Mouse (Mus musculus): Measurements from ENCODE around the gene Gm20498.

Gm20498 gene

GRCm38 (mm10) chr12:81332875-81333421 lies 199.8 kb downstream of the Gm20498 start, which contains the start of gene Slc8a3:
Slc8a3 (minus strand) TSS chr12:81333180.
- DNase-seq (ENCODE audit: low spot score) = peak; percentile 16

- peak; percentile 16 for DNase-seq (ENCODE audit: low spot score)
Observed at GRCm38 (mm10) chr12:81331937-81332874, 200.5 kb downstream of the Gm20498 start.

- DNase-seq (ENCODE audit: low spot score) = no peak
Observed at GRCm38 (mm10) chr12:81331046-81331638, 201.6 kb downstream of the Gm20498 start.

GRCm38 (mm10) chr12:81324991-81325390 lies 207.7 kb downstream of the Gm20498 start:
- no peak for DNase-seq (ENCODE audit: low spot score)

DNA sequence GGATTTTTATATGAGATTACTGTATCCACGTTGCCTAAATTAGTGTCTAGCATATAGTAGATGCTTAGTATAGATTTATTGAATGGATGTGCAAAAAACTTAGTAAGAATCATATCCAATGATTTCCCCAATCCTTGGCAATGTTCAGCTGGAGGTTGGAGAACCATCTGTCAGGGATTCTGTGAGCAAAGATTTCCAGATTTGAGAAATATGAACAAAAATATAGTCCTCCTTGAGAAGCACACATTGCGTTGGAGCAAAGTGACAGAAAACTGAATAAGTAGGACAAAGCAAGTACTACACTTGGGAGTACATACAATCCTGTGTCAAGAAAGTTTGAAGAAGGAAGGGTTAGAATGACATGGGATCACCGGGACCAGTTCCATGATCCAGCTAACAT lies 208.6 kb downstream of the Gm20498 start:
- DNase-seq (ENCODE audit: low spot score) = peak; percentile 32

- no peak for DNase-seq (ENCODE audit: low spot score)
Observed at GRCm38 (mm10) chr12:81321021-81321420, 211.7 kb downstream of the Gm20498 start.

GRCm38 (mm10) chr12:81317811-81318210 lies 214.9 kb downstream of the Gm20498 start:
- DNase-seq (ENCODE audit: low spot score) = no peak

DNA sequence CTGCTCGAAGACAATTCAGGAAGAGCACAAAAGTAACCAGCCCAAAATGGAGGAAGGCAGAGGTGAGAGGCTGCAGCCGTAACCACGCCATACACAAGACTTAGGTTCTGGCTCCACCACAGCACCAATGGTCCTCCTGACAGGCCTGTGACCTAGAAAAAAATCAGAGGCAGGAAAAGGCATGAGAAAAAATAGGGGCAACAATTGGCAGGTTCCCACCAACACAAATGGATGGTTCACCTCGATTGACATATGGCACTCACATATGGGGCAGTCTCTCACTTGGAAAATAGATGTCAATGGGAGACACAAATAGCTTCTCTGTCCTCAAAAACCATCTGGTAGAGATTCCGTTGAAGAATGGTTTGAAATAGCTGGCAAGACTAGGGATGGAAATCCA lies 216.8 kb downstream of the Gm20498 start:
- DNase-seq (ENCODE audit: low spot score) = peak; percentile 7

Measured in layer of hippocampus, adult 9-10 months (tissue).